Mouse (Mus musculus) adrenal gland, postnatal 36 days (tissue): ENCODE measurements at regions not wholly inside any gene's neighbourhood (a gene's known extent, or its start where the extent isn't known, plus 50 kb on each side); places are given as distances from the start of the nearest gene placed in this dataset.

Source experiments
- DNase-seq, 2 experiments: peaks; one replicate each; pipeline ENCODE4 v3.0.0; 2021; ENCODE audit warnings: mixed read lengths in 1 of 2

DNA sequence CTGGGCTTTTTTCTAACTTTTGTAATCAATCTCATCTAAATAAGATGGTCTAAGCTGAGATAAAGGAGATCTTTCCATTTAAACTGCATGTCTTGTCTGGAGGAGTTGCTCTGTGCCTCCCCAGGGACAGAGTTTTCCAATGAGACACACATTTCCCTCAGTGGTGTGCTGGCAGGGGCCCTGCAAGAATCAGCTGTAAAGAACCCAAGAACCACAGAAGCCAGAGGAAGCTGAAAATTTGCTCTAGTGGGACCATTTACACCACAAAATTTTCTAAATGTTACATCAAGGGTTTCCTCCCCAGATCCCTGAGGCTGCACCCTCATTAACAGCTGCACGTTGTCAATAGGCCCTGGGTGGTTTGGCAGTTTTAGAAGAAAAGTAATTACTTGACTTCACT is 301.0 kb upstream of the Ttc14 start:
- no peak for DNase-seq

DNA sequence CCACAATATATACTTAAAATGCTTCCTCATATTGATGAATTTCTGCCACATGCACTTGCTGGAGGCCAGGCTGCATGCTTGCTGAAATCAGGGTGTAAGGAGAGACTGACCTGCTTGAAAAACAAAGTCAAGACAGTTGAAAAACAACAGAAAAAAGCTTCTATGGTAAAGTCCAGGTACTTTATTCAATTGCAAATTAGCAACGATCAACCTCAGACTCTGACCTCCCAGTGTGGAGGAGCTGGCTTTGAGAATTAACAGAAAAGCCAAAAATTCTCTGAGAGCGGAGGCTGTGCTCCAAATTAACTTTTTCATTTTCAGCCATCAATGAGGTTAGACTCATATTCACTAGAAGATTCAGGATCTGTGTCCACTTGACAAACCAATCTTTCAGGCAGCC is 291.4 kb upstream of the Ttc14 start:
- no peak for DNase-seq

DNA sequence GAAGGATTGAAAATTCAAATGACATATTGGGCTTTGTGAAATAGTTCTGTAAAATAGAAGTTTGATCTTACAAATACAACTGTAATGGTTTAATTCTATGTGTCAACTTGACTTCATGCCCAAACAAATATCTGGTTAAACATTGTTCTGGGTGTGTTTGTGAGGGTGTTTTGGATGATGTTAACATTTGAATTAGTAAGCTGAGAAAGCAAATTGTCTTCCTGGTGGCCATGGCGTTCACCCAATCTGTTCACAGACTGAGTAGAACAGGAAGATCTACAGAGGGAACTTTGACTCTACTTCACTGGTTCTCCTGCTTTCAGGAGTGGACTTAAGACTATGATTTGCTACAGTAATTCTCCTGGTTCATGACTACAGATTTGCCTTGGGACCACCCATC is 255.5 kb upstream of the Ttc14 start:
- DNase-seq = no peak

DNA sequence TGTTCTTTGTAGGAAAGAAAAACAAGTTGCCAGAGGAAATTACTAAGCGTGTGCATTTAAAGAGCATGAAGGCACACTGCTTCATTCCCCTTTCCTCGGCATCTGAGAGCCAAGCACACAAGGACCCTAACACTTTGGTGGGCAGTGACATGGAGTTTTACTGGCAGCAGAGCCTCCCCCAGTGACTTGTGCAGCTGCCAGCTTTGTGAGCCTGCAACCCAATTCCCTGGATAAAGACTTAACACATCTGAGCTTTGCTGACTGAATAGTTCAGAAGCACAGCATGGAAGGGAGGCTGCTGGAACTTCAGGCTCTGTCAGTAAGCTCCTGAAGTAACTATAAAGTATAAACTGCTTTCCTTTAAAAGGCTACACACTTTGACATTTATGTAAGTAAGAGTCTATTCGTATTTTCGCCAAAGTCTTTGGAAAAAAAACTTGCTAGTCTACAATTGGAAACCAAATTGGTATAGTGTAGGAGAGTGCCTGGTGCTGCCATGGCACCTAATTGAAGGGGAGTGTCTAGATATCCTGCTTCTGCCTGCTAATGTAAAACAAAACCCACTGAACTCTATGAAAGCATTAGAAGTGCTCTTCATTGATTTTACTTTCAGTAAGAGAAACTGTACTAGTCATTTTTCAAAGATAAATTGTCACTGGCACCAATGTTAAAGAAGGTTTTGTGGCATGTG is 236.8 kb upstream of the Ttc14 start:
- no peak for DNase-seq

DNA sequence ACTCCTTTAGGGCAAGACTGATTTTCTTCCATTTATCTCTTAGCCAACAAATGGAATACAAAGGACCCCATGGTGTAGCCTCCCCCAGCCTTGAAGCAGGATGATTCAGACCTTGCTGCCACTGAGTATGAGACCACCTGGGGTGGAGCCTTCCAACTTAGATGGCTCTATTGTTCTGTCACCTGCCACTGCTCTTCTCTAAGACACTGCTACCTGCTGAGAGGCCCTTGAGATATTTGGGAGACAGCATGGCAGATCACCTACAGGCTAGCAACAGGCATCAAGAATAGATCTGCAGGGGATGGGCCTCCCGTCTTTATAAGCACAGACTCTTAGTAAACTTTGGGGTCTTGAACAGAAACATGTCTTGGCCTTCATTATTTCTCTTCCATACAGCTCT is 219.0 kb upstream of the Ttc14 start:
- no peak for DNase-seq

DNA sequence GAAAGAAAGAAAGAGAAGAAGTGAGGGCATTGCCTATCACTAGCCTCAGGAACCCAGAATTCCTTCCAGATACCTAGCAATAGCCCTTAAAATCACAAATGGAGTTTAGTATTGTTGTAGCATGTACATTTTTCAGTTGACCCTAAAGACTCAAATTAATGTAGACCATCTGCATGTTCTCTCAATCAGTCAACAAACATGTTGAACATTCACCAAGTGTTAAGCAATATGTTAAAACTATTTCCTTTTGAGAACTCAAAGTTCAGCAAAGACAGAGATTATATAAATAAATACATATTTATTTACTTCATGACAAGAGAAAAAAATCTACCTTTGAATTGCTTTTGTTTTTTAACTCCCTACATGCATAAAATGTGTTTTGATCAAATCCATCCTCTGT is 185.4 kb upstream of the Ttc14 start:
- DNase-seq = no peak

DNA sequence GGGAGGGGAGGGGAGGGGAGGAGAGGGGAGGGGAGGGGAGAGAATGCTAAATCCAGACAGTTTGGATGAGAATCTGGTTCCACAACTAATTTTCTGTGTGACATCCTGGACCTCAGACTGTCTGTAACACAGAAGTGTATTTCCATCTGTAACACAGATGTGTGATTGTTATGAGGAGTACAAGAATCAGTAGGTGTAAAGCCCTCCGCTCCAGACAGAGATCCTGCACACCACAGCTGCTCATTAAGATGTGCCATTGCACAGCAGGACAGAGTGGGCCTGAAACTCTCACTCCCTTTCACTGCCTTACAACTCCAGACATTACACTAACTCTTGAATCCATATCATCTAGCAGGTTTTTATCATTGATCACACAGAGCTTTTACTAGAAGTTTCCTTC is 182.8 kb upstream of the Ttc14 start:
- no peak for DNase-seq

DNA sequence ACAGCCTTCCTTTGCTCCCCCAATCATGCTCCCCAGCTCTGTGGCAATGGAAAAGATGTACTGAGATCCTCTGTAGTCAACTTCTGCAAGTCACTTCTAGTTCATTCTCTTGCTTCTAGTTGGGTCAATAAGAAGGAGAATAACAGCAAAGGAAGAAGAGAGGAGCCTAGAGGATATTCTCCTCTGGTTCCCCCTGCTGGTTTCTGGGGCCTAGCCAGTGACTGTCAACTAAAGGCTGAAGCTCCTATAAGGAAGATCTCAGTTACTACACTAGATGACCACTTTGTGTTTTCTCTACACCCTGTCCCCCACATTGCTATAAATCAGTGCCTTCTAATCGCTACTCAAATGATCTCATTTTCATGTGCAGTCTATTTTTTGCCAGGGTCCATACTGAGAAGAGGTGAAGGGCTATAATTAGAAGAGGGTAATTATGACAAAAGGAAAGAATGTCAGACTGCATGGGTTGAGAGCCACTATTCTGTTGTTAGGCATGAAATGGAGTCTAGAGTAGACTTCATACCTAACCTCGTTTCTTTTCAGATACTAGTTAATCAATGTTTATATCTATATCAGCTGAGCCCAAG is 166.6 kb upstream of the Ttc14 start:
- peak in 1 of 2 experiments; percentile 7 for DNase-seq

DNA sequence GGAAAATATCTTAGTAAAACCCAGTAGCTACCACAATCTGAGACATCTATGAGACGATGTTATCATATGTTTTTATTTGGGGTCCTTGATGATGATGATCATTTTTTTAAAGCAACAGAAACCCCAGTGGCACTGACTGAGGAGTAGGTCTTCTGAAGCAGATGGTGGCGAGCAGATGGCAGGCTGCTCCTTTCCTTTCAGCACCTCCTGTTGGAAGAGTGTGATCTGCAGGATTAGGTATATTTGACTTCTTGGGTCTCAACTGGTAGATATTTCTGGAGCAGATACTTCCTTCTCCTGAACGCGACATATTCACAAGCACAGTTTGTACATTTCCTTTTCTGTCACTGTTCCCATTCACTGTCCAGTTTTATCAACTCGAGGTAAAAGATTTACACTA is 141.0 kb upstream of the Ttc14 start:
- DNase-seq = no peak
